Mouse (Mus musculus) adrenal gland, postnatal 36 days (tissue): Measurements from ENCODE around the gene Atp11a. TPM values are rescaled to one million over a fixed set of nuclear protein-coding genes. Genes with fewer than 3 reads are reported as not detected.

Source experiments
- DNase-seq, 2 experiments: peaks; one replicate each; pipeline ENCODE4 v3.0.0; 2021; ENCODE audit warnings: mixed read lengths in 1 of 2
- total RNA-seq, 2 experiments: library from RNA; stranded (reverse); gene quantifications; 2 replicates each; pipeline ENCODE4 v1.2.3; 2021

The Atp11a gene
- total RNA-seq, 2 experiments from 2014 or later: 121 to 149 TPM

- DNase-seq: peak; percentile 60 to 73
Measured at GRCm38 (mm10) chr8:12873357-12874046, 116.7 kb downstream of the Atp11a start, which contains the start of gene Mcf2l. Mcf2l (plus strand) TSS chr8:12873806.

GRCm38 (mm10) chr8:12874194-12874791 is 117.5 kb downstream of the Atp11a start:
- no peak for DNase-seq

GRCm38 (mm10) chr8:12874971-12875370 is 118.2 kb downstream of the Atp11a start:
- no peak for DNase-seq

GRCm38 (mm10) chr8:12877126-12877525 is 120.3 kb downstream of the Atp11a start:
- DNase-seq: no peak

- no peak for DNase-seq
Measured at GRCm38 (mm10) chr8:12880163-12880562, 123.3 kb downstream of the Atp11a start.

GRCm38 (mm10) chr8:12883051-12884004 is 126.5 kb downstream of the Atp11a start:
- no peak for DNase-seq

- DNase-seq: no peak
Measured at GRCm38 (mm10) chr8:12887772-12888435, 131.1 kb downstream of the Atp11a start.

GRCm38 (mm10) chr8:12889046-12889598 is 132.3 kb downstream of the Atp11a start:
- no peak for DNase-seq

GRCm38 (mm10) chr8:12892882-12893446 is 136.2 kb downstream of the Atp11a start:
- no peak for DNase-seq

GRCm38 (mm10) chr8:12893797-12894578 is 137.2 kb downstream of the Atp11a start:
- DNase-seq: no peak

GRCm38 (mm10) chr8:12894783-12895534 is 138.1 kb downstream of the Atp11a start:
- no peak for DNase-seq

- DNase-seq: no peak
Measured at GRCm38 (mm10) chr8:12895535-12896150, 138.8 kb downstream of the Atp11a start.

GRCm38 (mm10) chr8:12896494-12897373 is 139.9 kb downstream of the Atp11a start:
- DNase-seq: peak; percentile 44 to 61

GRCm38 (mm10) chr8:12897815-12898214 is 141.0 kb downstream of the Atp11a start:
- no peak for DNase-seq

- DNase-seq: no peak
Measured at GRCm38 (mm10) chr8:12903790-12904415, 147.1 kb downstream of the Atp11a start.

- DNase-seq: no peak
Measured at GRCm38 (mm10) chr8:12905122-12905521, 148.3 kb downstream of the Atp11a start.

GRCm38 (mm10) chr8:12905599-12906321 is 148.9 kb downstream of the Atp11a start:
- peak; percentile 30 to 37 for DNase-seq
